Mouse (Mus musculus): ENCODE data around the gene Pik3r1. TPM values are rescaled to one million over a fixed set of nuclear protein-coding genes. Genes with fewer than 3 reads are reported as not detected.

Gene Pik3r1
- 31.6 and 33.8 TPM in 2 replicates for total RNA-seq (2014; rRNA removed; ENCODE audit: low replicate concordance)
- polyA plus RNA-seq (2015; fragmentation: Nextera tagmentation; extraction: Ambion mirVana) = 13.6 and 16.3 TPM in 2 replicates

DNA sequence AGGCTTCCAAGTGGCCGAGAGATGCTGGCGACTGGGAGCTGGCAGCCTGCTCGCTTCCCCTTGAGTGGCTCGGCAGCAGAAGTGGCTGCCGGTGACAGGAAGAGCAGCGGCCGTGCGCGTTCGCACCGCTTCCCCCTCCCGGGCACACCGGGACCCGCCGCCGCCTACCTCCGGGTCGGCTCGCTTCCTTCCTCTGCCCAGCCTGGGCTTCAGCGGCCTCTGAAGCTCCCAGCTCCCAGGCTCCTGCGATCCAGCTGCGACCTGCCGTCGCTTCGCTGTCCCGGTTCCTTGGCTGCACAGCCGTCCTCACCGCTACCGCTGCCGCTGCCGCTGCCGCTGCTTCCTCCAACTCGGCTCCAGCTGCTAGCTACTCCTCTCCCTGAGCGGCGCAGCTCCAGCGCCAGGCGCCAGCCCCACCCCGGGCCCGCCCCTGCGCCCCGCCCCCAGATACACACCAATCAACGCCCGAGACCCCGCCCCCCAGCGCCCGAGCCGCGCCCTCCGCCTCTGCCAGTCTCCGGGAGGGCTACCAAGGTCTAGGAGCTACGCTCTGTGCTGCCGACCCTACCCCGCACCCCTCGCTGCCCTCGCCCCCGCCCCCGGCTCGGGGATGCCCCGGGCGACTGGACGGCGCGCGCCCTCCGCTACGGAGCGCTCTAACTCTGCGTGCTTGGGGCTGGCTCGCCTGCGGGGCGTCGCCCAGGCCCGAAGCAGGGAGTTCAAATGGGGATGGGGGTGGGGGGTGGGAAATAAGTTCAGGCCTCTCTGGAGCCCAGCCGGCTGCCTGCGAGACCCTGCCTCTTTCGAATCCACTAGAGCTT lies at the start of gene Pik3r1:
Gene Pik3r1 (minus strand): TSS at position 409 of the 821 bp plus-strand sequence.
- Histone ChIP-seq H3K4me1 (ENCODE audit: control insufficient read depth, insufficient read depth) (peaks cover 32% of the 10 kb centered on the region), H3K9me3 (replicated peaks; ENCODE audit: control insufficient read depth, low read length) (no peaks in the 10 kb centered on the region), H3K27me3 (ENCODE audit: control insufficient read depth, insufficient read depth, low read length) (no peaks in the 10 kb centered on the region), H3K4me2 (ENCODE audit: low read depth, low read length) (peak within 1 kb of the TSS; percentile 86), H3K27ac (ENCODE audit: low read depth) (peak within 1 kb of the TSS; percentile 95), H3K36me3 (replicated peaks; ENCODE audit: control insufficient read depth, insufficient read depth, low read length) (no peaks in the 10 kb centered on the region), H3K4me3 (ENCODE audit: low read depth, low read length) (peak within 1 kb of the TSS; percentile 94), H3K9ac (replicated peaks; ENCODE audit: low read depth, low read length) (peak within 1 kb of the TSS; percentile 98)
- under 1% methylated on average over 63 of the region's 76 CpGs for WGBS
- peak; percentile 94 for ATAC-seq (ENCODE audit: insufficient read depth, low read depth)
- peak; percentile 97 for DNase-seq (ENCODE audit: low spot score)
- TF ChIP-seq EP300 (IDR thresholded peaks at IDR 0.05; ENCODE audit: low read depth) (no peak; the same call in none of the 2 replicates), CTCF (IDR thresholded peaks at IDR 0.05; ENCODE audit: low read depth) (peak; percentile 20; the same call in 1 of the 2 replicates)

DNA sequence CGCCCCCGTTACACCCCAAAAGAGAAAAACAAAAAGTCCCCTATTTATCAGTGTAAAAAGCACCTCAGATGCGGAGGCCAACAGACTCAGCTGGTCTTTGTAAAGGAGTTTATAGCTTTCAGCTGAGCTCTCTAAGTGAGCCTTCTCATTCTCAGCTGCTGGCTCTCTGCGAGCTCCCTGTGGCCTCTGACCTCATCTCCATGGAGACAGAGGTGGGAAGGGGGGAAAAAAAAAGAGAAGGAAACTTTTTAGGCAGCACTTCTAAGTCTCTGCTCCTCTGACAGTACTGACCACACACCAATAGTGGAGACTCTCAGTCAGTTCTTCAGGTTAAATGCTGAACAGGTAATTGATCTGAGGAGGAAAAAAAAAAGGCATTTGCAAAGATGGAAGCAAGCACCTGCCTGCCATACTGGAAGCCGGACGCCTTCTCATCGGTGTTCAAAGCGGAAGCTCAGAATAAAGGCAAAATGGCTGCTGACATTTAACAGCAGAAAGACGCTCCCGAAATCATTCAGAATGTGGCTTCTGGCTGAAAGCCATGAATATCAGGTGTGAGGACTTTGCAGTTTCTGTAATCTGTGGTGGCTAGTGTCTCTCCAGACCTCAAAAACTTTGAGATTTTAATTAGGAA lies 45.4 kb upstream of the Pik3r1 start:
- no peaks in the 10 kb centered on the region for H3K4me1 ChIP-seq (ENCODE audit: control insufficient read depth, insufficient read depth)
- no peak for ATAC-seq (ENCODE audit: insufficient read depth, low read depth)
- DNase-seq (ENCODE audit: low spot score) = no peak
- H3K27ac ChIP-seq (ENCODE audit: low read depth) = no peak overlapping the region
- H3K27me3 ChIP-seq (ENCODE audit: control insufficient read depth, insufficient read depth, low read length) = no peaks in the 10 kb centered on the region
- no peaks in the 10 kb centered on the region for H3K36me3 ChIP-seq (replicated peaks; ENCODE audit: control insufficient read depth, insufficient read depth, low read length)
- 70% methylated on average over 10 of the region's 10 CpGs for WGBS
- no peak overlapping the region for H3K9ac ChIP-seq (replicated peaks; ENCODE audit: low read depth, low read length)
- no peak overlapping the region for H3K4me3 ChIP-seq (ENCODE audit: low read depth, low read length)
- H3K4me2 ChIP-seq (ENCODE audit: low read depth, low read length) = no peak overlapping the region
- no peaks in the 10 kb centered on the region for H3K9me3 ChIP-seq (replicated peaks; ENCODE audit: control insufficient read depth, low read length)
- TF ChIP-seq CTCF (IDR thresholded peaks at IDR 0.05; ENCODE audit: low read depth) (no peak), EP300 (IDR thresholded peaks at IDR 0.05; ENCODE audit: low read depth) (no peak)

DNA sequence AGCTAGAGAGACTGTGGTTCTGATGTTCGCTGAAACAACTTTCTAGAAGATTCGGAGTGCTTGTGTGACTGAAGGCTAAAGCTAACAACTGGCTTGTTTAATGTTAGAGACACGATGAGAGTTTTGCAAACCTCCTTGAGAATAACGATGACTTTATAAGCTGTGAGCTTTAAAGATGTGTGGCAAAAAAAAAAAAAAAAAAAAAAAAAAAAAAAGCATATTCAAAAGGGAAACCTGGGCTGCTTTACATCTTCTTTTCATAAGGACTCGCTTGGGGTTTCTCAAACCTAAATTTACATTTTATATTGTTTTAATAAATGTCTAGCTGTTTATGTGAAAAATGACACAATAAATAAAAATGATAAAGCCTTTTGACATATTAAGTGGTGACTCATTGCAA lies 44.3 kb upstream of the Pik3r1 start:
- Histone ChIP-seq H3K9me3 (replicated peaks; ENCODE audit: control insufficient read depth, low read length) (no peaks in the 10 kb centered on the region), H3K4me2 (ENCODE audit: low read depth, low read length) (no peak overlapping the region), H3K4me1 (ENCODE audit: control insufficient read depth, insufficient read depth) (no peaks in the 10 kb centered on the region), H3K4me3 (ENCODE audit: low read depth, low read length) (no peak overlapping the region), H3K27ac (ENCODE audit: low read depth) (no peak overlapping the region), H3K36me3 (replicated peaks; ENCODE audit: control insufficient read depth, insufficient read depth, low read length) (no peaks in the 10 kb centered on the region), H3K27me3 (ENCODE audit: control insufficient read depth, insufficient read depth, low read length) (no peaks in the 10 kb centered on the region), H3K9ac (replicated peaks; ENCODE audit: low read depth, low read length) (no peak overlapping the region)
- TF ChIP-seq CTCF (IDR thresholded peaks at IDR 0.05; ENCODE audit: low read depth) = no peak
- no peak for TF ChIP-seq EP300 (IDR thresholded peaks at IDR 0.05; ENCODE audit: low read depth)
- WGBS = 83% methylated on average over 5 of the region's 5 CpGs
- no peak for DNase-seq (ENCODE audit: low spot score)
- no peak for ATAC-seq (ENCODE audit: insufficient read depth, low read depth)

DNA sequence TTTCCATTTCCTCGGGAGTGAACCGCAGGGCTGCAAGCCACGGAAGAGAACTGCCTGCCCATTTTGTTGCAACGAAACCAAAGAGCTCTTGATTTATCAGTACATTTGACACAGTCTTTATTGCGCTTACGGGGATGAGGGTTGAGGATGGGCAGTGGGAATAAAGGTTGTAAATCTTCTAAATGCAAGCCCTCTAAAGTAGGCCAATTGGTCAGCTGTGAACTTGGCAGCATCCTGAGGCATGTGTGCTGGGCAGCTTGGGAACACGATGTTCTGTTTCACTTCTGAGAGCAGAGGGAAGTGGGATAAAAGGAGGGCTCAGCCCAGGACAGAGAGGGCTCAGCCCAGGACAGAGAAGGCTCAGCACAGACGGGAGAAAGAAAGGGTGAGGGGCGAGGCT lies 43.9 kb upstream of the Pik3r1 start:
- TF ChIP-seq CTCF (IDR thresholded peaks at IDR 0.05; ENCODE audit: low read depth) (no peak), EP300 (IDR thresholded peaks at IDR 0.05; ENCODE audit: low read depth) (peak; percentile 62; the same call in 1 of the 2 replicates)
- no peaks in the 10 kb centered on the region for H3K27me3 ChIP-seq (ENCODE audit: control insufficient read depth, insufficient read depth, low read length)
- H3K4me1 ChIP-seq (ENCODE audit: control insufficient read depth, insufficient read depth) = no peaks in the 10 kb centered on the region
- H3K9ac ChIP-seq (replicated peaks; ENCODE audit: low read depth, low read length) = no peak overlapping the region
- DNase-seq (ENCODE audit: low spot score) = peak; percentile 64
- 63% methylated on average over 9 of the region's 9 CpGs for WGBS
- no peaks in the 10 kb centered on the region for H3K9me3 ChIP-seq (replicated peaks; ENCODE audit: control insufficient read depth, low read length)
- H3K4me2 ChIP-seq (ENCODE audit: low read depth, low read length) = no peak overlapping the region
- H3K36me3 ChIP-seq (replicated peaks; ENCODE audit: control insufficient read depth, insufficient read depth, low read length) = no peaks in the 10 kb centered on the region
- ATAC-seq (ENCODE audit: insufficient read depth, low read depth) = peak; percentile 77
- H3K27ac ChIP-seq (ENCODE audit: low read depth) = no peak overlapping the region
- H3K4me3 ChIP-seq (ENCODE audit: low read depth, low read length) = no peak overlapping the region

DNA sequence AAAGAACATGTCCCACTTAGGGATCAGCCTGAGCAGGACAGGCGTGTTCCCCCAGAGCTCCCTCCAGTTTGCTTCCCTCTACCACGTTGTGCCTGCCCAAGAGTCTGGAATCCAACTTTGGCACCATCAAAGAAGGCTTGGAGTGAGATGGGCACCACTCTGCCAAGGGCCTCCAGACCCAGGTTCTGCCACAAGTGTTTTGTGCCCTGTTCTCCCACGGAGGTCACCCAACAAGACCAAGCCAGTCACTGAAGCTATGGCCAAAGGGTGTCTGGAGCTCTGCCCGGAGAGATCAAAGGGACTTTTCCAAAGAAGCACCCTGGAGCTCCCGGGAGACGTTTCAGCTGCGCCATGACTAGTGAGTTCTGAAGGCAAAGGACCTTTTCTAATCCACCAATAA lies 42.6 kb upstream of the Pik3r1 start:
- Histone ChIP-seq H3K4me3 (ENCODE audit: low read depth, low read length) (no peak overlapping the region), H3K9ac (replicated peaks; ENCODE audit: low read depth, low read length) (no peak overlapping the region), H3K9me3 (replicated peaks; ENCODE audit: control insufficient read depth, low read length) (no peaks in the 10 kb centered on the region), H3K4me1 (ENCODE audit: control insufficient read depth, insufficient read depth) (no peaks in the 10 kb centered on the region), H3K4me2 (ENCODE audit: low read depth, low read length) (no peak overlapping the region), H3K27ac (ENCODE audit: low read depth) (no peak overlapping the region), H3K36me3 (replicated peaks; ENCODE audit: control insufficient read depth, insufficient read depth, low read length) (no peaks in the 10 kb centered on the region), H3K27me3 (ENCODE audit: control insufficient read depth, insufficient read depth, low read length) (no peaks in the 10 kb centered on the region)
- no peak for DNase-seq (ENCODE audit: low spot score)
- TF ChIP-seq EP300 (IDR thresholded peaks at IDR 0.05; ENCODE audit: low read depth) (no peak), CTCF (IDR thresholded peaks at IDR 0.05; ENCODE audit: low read depth) (no peak)
- no peak for ATAC-seq (ENCODE audit: insufficient read depth, low read depth)
- 82% methylated on average over 7 of the region's 7 CpGs for WGBS

Data from heart, postnatal 0 days (tissue).